Mouse (Mus musculus): ENCODE results near the gene Gm20388.

GRCm38 (mm10) chr8:123763355-123763754 is 3852.7 kb downstream of the Gm20388 start:
- no peak for TF ChIP-seq CTCF (IDR thresholded peaks at IDR 0.05; ENCODE audit: low read depth)
- no peak for TF ChIP-seq EP300 (IDR thresholded peaks at IDR 0.05; ENCODE audit: low read depth)

Data from liver, embryonic 14.5 days (tissue).